Mouse (Mus musculus): ENCODE measurements around the gene Lrrc34. TPM values are rescaled to one million over a fixed set of nuclear protein-coding genes. Genes with fewer than 3 reads are reported as not detected.

Lrrc34 gene
- 0.83 and 0.86 TPM in 2 replicates for polyA plus RNA-seq (2015; fragmentation: Nextera tagmentation; extraction: Ambion mirVana)

DNA sequence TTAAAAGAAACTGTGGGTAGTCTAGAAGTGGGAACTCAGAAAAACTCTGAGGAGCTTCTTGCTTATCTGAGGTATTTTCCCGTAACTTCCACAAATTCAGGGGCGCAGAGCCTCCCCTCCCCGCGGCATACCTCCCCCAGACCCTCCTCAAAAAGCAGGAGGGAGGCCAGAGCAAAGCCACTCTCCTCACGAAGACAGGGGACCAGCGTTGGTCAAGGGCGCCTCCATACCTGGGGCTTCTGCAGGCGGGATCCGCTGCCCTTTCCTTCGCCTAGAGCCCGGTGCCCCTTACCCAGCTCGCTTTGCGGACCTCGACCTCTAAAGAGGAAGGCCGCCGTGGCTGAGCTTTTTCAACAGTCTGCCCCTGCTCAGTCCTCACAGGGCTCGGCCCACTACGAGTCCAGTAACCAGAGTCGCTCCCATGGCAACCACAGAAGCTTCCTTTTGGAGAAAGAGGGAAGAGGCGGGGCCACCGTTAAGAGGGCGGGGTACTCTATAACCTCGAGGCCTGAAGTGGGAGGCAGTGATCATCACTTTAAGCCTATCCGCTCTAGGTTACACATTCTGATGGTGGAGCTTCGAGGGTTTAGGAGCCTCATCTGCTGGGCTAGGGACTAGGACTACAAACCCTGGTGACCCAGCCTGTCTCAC lies at the start of gene Lrrc34:
Gene Lrrc34 (minus strand): TSS at position 430 of the 651 bp plus-strand sequence.
- H3K27ac ChIP-seq (ENCODE audit: low read length) = no peak within 1 kb of the TSS
- no peaks in the 10 kb centered on the region for H3K9me3 ChIP-seq (ENCODE audit: control insufficient read depth, low read length)
- H3K4me3 ChIP-seq (replicated peaks; ENCODE audit: low read length) = peak within 1 kb of the TSS; percentile 28
- peaks cover 12% of the 10 kb centered on the region for H3K4me1 ChIP-seq (replicated peaks; ENCODE audit: control insufficient read depth, insufficient read depth, low read length)
- peak; percentile 89 for ATAC-seq
- H3K27me3 ChIP-seq (replicated peaks; ENCODE audit: control insufficient read depth, insufficient read depth, low read length) = peaks cover 9% of the 10 kb centered on the region
- WGBS = 3% methylated on average over 25 of the region's 25 CpGs
- H3K36me3 ChIP-seq (ENCODE audit: control insufficient read depth, insufficient read depth) = no peaks in the 10 kb centered on the region
- H3K4me2 ChIP-seq (ENCODE audit: low read length) = peak within 1 kb of the TSS; percentile 52
- peak within 1 kb of the TSS; percentile 24; the same call in 1 of the 2 replicates for H3K9ac ChIP-seq (replicated peaks; ENCODE audit: low read depth, low read length)

DNA sequence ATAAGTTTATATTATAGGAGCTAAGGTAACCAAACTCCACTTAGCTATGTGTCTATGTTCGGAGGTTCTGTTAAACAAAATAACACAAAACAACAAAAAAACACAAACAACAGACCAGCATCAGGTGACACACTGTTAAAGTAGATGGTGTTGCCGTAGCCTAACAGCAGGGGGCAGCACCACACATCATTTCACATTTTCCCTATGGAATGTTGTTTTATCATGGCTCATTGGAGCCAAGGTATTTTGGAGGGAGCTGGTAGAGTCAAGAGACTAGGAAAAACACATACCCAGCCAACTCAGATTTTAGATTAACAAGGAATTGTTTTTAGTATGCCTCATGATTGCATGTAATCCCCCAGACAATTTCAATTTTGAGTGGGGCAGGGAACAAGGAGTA lies 48.7 kb upstream of the Lrrc34 start:
- Histone ChIP-seq H3K4me2 (ENCODE audit: low read length) (no peak overlapping the region), H3K9ac (replicated peaks; ENCODE audit: low read depth, low read length) (no peak overlapping the region), H3K27me3 (replicated peaks; ENCODE audit: control insufficient read depth, insufficient read depth, low read length) (no peaks in the 10 kb centered on the region), H3K36me3 (ENCODE audit: control insufficient read depth, insufficient read depth) (no peaks in the 10 kb centered on the region), H3K9me3 (ENCODE audit: control insufficient read depth, low read length) (no peaks in the 10 kb centered on the region), H3K27ac (ENCODE audit: low read length) (no peak overlapping the region), H3K4me1 (replicated peaks; ENCODE audit: control insufficient read depth, insufficient read depth, low read length) (no peaks in the 10 kb centered on the region), H3K4me3 (replicated peaks; ENCODE audit: low read length) (no peak overlapping the region)
- WGBS = 18% methylated on average over 2 of the region's 2 CpGs
- ATAC-seq = no peak

DNA sequence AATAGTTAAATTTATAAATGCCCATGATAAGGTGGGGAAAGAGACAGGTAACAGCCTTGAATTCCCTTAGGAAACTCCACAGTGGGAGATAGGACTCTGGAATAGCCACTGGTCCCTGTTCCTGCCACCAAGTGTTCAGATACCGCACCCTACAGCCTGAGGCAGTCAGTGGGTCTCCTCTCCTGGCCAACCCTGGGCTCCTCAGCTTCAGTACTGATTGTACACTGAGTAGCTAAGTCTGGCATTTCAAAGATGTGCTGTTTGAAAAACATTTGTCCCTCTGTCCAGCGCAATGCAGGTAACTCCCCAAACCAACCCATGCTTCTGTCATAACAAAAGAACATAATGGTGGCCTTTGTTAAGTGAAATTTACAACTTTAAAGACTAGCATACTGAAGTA lies 48.0 kb upstream of the Lrrc34 start:
- H3K9me3 ChIP-seq (ENCODE audit: control insufficient read depth, low read length) = no peaks in the 10 kb centered on the region
- H3K27me3 ChIP-seq (replicated peaks; ENCODE audit: control insufficient read depth, insufficient read depth, low read length) = no peaks in the 10 kb centered on the region
- no peak overlapping the region for H3K4me3 ChIP-seq (replicated peaks; ENCODE audit: low read length)
- H3K4me1 ChIP-seq (replicated peaks; ENCODE audit: control insufficient read depth, insufficient read depth, low read length) = no peaks in the 10 kb centered on the region
- H3K36me3 ChIP-seq (ENCODE audit: control insufficient read depth, insufficient read depth) = no peaks in the 10 kb centered on the region
- no peak overlapping the region for H3K27ac ChIP-seq (ENCODE audit: low read length)
- no peak for ATAC-seq
- WGBS = 96% methylated on average over 2 of the region's 2 CpGs
- no peak overlapping the region for H3K4me2 ChIP-seq (ENCODE audit: low read length)
- no peak overlapping the region for H3K9ac ChIP-seq (replicated peaks; ENCODE audit: low read depth, low read length)

DNA sequence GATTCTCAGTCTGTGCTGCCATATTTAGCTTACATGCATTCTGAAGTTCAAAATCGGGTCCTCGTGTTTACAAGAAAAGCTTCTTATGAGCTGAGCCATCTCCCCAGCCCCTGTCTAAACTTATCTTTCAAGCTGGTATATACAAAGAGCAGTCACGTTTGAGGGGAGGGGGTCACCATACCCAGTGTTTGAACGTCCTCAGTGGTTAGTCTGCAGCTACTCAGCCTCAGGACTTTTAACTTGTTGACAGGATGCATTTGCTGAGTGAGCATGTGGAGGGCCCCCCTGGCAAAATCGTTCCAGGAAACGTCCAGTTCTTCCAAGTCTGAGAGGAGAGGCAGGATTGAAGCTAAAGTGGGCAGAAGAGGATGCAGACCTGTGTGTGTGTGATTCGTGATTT lies 43.3 kb upstream of the Lrrc34 start:
- Histone ChIP-seq H3K4me3 (replicated peaks; ENCODE audit: low read length) (no peak overlapping the region), H3K27ac (ENCODE audit: low read length) (no peak overlapping the region), H3K9me3 (ENCODE audit: control insufficient read depth, low read length) (no peaks in the 10 kb centered on the region), H3K4me1 (replicated peaks; ENCODE audit: control insufficient read depth, insufficient read depth, low read length) (no peaks in the 10 kb centered on the region), H3K9ac (replicated peaks; ENCODE audit: low read depth, low read length) (no peak overlapping the region), H3K4me2 (ENCODE audit: low read length) (no peak overlapping the region), H3K27me3 (replicated peaks; ENCODE audit: control insufficient read depth, insufficient read depth, low read length) (no peaks in the 10 kb centered on the region), H3K36me3 (ENCODE audit: control insufficient read depth, insufficient read depth) (no peaks in the 10 kb centered on the region)
- WGBS = 77% methylated on average over 7 of the region's 7 CpGs
- no peak for ATAC-seq

DNA sequence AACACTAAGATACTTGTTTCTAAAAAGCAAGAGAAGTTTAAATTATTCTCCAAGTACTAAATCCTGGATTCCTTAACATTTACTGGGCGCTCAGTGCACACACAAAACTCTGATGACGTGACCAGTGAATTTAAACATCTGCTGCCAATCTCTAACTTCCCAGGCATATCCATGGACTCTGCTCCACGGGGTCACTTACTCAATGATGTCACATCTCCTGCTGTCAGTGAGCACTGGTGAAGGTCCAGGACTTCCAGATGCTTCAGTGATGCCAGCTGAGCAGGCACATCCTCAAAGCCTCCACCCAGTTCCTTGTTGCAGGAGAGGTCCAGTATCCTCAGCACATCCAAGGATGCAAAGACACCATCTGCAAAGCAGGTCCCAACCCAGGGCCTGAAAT lies 39.5 kb upstream of the Lrrc34 start:
- WGBS = 85% methylated on average over 3 of the region's 3 CpGs
- ATAC-seq = no peak

DNA sequence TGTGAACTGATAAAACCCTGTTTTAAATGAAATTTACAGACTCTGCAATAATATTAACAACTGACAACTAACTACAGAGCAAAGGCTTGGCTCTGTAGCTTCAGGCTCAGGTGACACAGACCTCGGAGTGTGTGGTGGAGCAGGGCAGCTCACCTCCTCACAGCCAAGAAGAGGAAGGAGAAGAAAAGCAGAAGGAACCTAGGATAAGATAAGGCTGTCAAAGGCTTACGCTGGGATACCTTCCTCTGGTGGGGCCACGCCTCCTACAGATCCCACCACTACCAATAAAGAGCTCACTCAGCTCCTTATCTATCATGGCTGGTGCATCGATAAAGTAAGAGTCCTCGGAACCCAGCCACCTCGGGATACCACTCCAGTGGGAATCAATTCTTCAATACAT lies 35.5 kb upstream of the Lrrc34 start:
- Histone ChIP-seq H3K4me2 (ENCODE audit: low read length) (no peak overlapping the region), H3K27me3 (replicated peaks; ENCODE audit: control insufficient read depth, insufficient read depth, low read length) (no peaks in the 10 kb centered on the region), H3K9ac (replicated peaks; ENCODE audit: low read depth, low read length) (no peak overlapping the region), H3K36me3 (ENCODE audit: control insufficient read depth, insufficient read depth) (no peaks in the 10 kb centered on the region), H3K4me3 (replicated peaks; ENCODE audit: low read length) (no peak overlapping the region), H3K9me3 (ENCODE audit: control insufficient read depth, low read length) (no peaks in the 10 kb centered on the region), H3K4me1 (replicated peaks; ENCODE audit: control insufficient read depth, insufficient read depth, low read length) (no peaks in the 10 kb centered on the region), H3K27ac (ENCODE audit: low read length) (no peak overlapping the region)
- 92% methylated on average over 6 of the region's 6 CpGs for WGBS
- ATAC-seq = no peak

More for the DNA sequence above, 39.5 kb upstream of the Lrrc34 start:
- no peaks in the 10 kb centered on the region for H3K27me3 ChIP-seq (replicated peaks; ENCODE audit: control insufficient read depth, insufficient read depth, low read length)
- no peaks in the 10 kb centered on the region for H3K36me3 ChIP-seq (ENCODE audit: control insufficient read depth, insufficient read depth)
- no peaks in the 10 kb centered on the region for H3K4me1 ChIP-seq (replicated peaks; ENCODE audit: control insufficient read depth, insufficient read depth, low read length)
- H3K4me3 ChIP-seq (replicated peaks; ENCODE audit: low read length) = no peak overlapping the region
- H3K27ac ChIP-seq (ENCODE audit: low read length) = no peak overlapping the region
- H3K4me2 ChIP-seq (ENCODE audit: low read length) = no peak overlapping the region
- H3K9ac ChIP-seq (replicated peaks; ENCODE audit: low read depth, low read length) = no peak overlapping the region
- no peaks in the 10 kb centered on the region for H3K9me3 ChIP-seq (ENCODE audit: control insufficient read depth, low read length)

DNA sequence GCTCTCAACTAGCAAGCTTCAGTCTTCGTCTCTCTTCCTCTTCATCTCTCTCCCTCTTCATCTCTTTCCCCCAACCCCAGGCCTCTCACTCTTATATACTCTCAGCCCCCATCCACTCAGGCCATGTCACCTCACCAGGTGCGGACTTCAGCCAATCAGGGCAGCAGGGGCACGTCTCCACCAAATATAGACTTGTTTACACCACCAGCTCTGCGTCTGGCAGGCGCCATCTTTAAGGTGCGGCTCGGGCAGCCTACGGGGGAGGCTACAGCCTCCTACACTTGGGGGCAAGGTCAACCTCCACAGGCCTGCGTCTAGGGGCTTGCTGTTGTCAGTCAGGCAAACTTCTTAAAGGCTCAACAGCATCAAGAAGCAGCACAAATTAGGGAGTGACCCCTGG lies 10.8 kb upstream of the Lrrc34 start:
- Histone ChIP-seq H3K4me3 (replicated peaks; ENCODE audit: low read length) (no peak overlapping the region), H3K9me3 (ENCODE audit: control insufficient read depth, low read length) (no peaks in the 10 kb centered on the region), H3K9ac (replicated peaks; ENCODE audit: low read depth, low read length) (no peak overlapping the region), H3K27ac (ENCODE audit: low read length) (no peak overlapping the region), H3K4me1 (replicated peaks; ENCODE audit: control insufficient read depth, insufficient read depth, low read length) (no peaks in the 10 kb centered on the region), H3K27me3 (replicated peaks; ENCODE audit: control insufficient read depth, insufficient read depth, low read length) (no peaks in the 10 kb centered on the region), H3K4me2 (ENCODE audit: low read length) (no peak overlapping the region), H3K36me3 (ENCODE audit: control insufficient read depth, insufficient read depth) (no peaks in the 10 kb centered on the region)
- no peak for ATAC-seq
- 88% methylated on average over 9 of the region's 9 CpGs for WGBS

DNA sequence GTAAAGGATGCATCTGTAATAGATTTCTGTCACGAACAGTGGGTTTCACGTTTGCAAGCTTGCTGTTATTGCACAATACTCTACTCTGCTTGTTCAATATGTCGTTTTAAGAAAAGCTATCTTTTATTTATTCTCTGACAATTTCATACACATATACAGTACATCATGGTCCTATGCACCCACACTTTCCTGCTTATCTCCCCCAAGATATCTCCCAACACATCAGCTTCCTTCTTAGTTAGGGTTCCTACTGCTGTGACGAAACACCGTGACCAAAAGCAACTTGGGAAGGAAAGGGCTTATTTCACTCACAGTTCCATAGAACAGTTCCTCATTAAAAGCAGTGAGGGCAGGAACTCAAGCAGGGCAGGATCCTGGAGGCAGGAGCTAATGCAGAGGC lies 8.3 kb upstream of the Lrrc34 start:
- H3K4me1 ChIP-seq (replicated peaks; ENCODE audit: control insufficient read depth, insufficient read depth, low read length) = no peaks in the 10 kb centered on the region

DNA sequence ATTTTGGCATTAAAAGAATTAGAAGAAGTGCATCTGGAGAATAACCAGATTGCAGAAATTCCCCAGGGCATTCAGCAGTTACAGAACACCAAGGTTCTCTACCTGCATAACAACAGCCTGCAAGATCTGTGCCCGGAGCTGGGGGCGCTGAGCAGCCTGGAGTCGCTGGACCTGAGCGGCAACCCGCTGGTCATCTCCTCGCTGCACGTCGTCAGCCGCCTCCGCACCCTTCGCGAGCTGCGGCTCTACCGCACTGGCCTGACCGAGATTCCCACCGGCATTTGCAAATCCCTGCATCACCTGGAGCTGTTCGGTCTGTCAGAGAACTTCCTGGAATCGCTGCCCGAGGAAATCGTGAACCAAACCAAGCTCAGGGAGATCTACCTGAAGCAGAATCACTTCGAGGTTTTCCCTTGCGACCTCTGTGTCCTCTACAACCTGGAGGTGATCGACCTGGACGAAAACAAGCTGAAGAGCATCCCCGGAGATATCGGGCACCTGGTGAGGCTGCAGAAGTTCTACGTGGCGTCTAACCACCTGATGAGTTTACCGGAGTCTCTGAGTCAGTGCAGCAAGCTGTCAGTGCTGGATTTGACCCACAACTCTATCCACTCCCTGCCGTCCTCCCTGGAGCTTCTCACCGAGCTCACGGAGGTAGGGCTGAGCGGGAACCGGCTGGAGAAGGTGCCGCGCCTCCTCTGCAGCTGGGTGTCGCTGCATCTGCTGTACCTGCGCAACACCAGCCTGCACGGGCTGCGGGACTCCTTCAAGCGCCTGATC lies 2.6 kb upstream of the Lrrc34 start:
- Histone ChIP-seq H3K27me3 (replicated peaks; ENCODE audit: control insufficient read depth, insufficient read depth, low read length) (peaks cover 9% of the 10 kb centered on the region), H3K36me3 (ENCODE audit: control insufficient read depth, insufficient read depth) (no peaks in the 10 kb centered on the region), H3K4me1 (replicated peaks; ENCODE audit: control insufficient read depth, insufficient read depth, low read length) (peaks cover 12% of the 10 kb centered on the region), H3K9ac (replicated peaks; ENCODE audit: low read depth, low read length) (peak overlapping the region; percentile 38; the same call in 1 of the 2 replicates), H3K27ac (ENCODE audit: low read length) (no peak overlapping the region), H3K4me2 (ENCODE audit: low read length) (peak overlapping the region; percentile 64), H3K4me3 (replicated peaks; ENCODE audit: low read length) (peak overlapping the region; percentile 41), H3K9me3 (ENCODE audit: control insufficient read depth, low read length) (no peaks in the 10 kb centered on the region)
- WGBS = under 1% methylated on average over 41 of the region's 41 CpGs
- peak; percentile 55; the same call in 1 of the 2 replicates for ATAC-seq

More for the DNA sequence above, 8.3 kb upstream of the Lrrc34 start:
- Histone ChIP-seq H3K27me3 (replicated peaks; ENCODE audit: control insufficient read depth, insufficient read depth, low read length) (no peaks in the 10 kb centered on the region), H3K9ac (replicated peaks; ENCODE audit: low read depth, low read length) (no peak overlapping the region), H3K27ac (ENCODE audit: low read length) (no peak overlapping the region), H3K9me3 (ENCODE audit: control insufficient read depth, low read length) (no peaks in the 10 kb centered on the region), H3K4me2 (ENCODE audit: low read length) (no peak overlapping the region), H3K4me3 (replicated peaks; ENCODE audit: low read length) (no peak overlapping the region), H3K36me3 (ENCODE audit: control insufficient read depth, insufficient read depth) (no peaks in the 10 kb centered on the region)
- ATAC-seq = no peak
- 86% methylated on average over 5 of the region's 5 CpGs for WGBS
